Mouse (Mus musculus): ENCODE results near the gene Heatr1.

Heatr1 gene

GRCm38 (mm10) chr13:12394609-12395505 is at the start of gene Heatr1:
Heatr1 (plus strand) TSS chr13:12395027.
- DNase-seq (ENCODE audit: low read depth, low spot score), result peak; percentile 100

GRCm38 (mm10) chr13:12346837-12347236 is 48.0 kb upstream of the Heatr1 start:
- no peak for DNase-seq (ENCODE audit: low read depth, low spot score)

- no peak for DNase-seq (ENCODE audit: low read depth, low spot score)
Measured at GRCm38 (mm10) chr13:12349197-12349824, 45.5 kb upstream of the Heatr1 start.

GRCm38 (mm10) chr13:12356184-12356583 is 38.6 kb upstream of the Heatr1 start:
- no peak for DNase-seq (ENCODE audit: low read depth, low spot score)

- DNase-seq (ENCODE audit: low read depth, low spot score), result no peak
Measured at GRCm38 (mm10) chr13:12357554-12357953, 37.3 kb upstream of the Heatr1 start.

GRCm38 (mm10) chr13:12361486-12361885 is 33.3 kb upstream of the Heatr1 start:
- DNase-seq (ENCODE audit: low read depth, low spot score), result no peak

GRCm38 (mm10) chr13:12369041-12369621 is 25.7 kb upstream of the Heatr1 start:
- DNase-seq (ENCODE audit: low read depth, low spot score), result no peak

GRCm38 (mm10) chr13:12369930-12370329 is 24.9 kb upstream of the Heatr1 start:
- DNase-seq (ENCODE audit: low read depth, low spot score), result no peak

GRCm38 (mm10) chr13:12372755-12373154 is 22.1 kb upstream of the Heatr1 start:
- DNase-seq (ENCODE audit: low read depth, low spot score), result peak; percentile 25

- DNase-seq (ENCODE audit: low read depth, low spot score), result no peak
Measured at GRCm38 (mm10) chr13:12376778-12377177, 18.0 kb upstream of the Heatr1 start.

- DNase-seq (ENCODE audit: low read depth, low spot score), result no peak
Measured at GRCm38 (mm10) chr13:12384796-12385195, 10.0 kb upstream of the Heatr1 start.

GRCm38 (mm10) chr13:12386286-12386685 is 8.5 kb upstream of the Heatr1 start:
- peak; percentile 40 for DNase-seq (ENCODE audit: low read depth, low spot score)

- peak; percentile 74 for DNase-seq (ENCODE audit: low read depth, low spot score)
Measured at GRCm38 (mm10) chr13:12395571-12395970, 744 bp downstream of the Heatr1 start.

GRCm38 (mm10) chr13:12408343-12409066 is 13.7 kb downstream of the Heatr1 start:
- no peak for DNase-seq (ENCODE audit: low read depth, low spot score)

- no peak for DNase-seq (ENCODE audit: low read depth, low spot score)
Measured at GRCm38 (mm10) chr13:12412016-12412415, 17.2 kb downstream of the Heatr1 start.

- DNase-seq (ENCODE audit: low read depth, low spot score), result no peak
Measured at GRCm38 (mm10) chr13:12420596-12420995, 25.8 kb downstream of the Heatr1 start.

- DNase-seq (ENCODE audit: low read depth, low spot score), result no peak
Measured at GRCm38 (mm10) chr13:12428556-12428955, 33.7 kb downstream of the Heatr1 start.

- no peak for DNase-seq (ENCODE audit: low read depth, low spot score)
Measured at GRCm38 (mm10) chr13:12433843-12434242, 39.0 kb downstream of the Heatr1 start.

GRCm38 (mm10) chr13:12439586-12439985 is 44.8 kb downstream of the Heatr1 start:
- no peak for DNase-seq (ENCODE audit: low read depth, low spot score)

- DNase-seq (ENCODE audit: low read depth, low spot score), result peak; percentile 45
Measured at GRCm38 (mm10) chr13:12440813-12441212, 46.0 kb downstream of the Heatr1 start.

GRCm38 (mm10) chr13:12442008-12442587 is 47.3 kb downstream of the Heatr1 start:
- DNase-seq (ENCODE audit: low read depth, low spot score), result no peak

Data from R1 (cell line).